Mouse (Mus musculus): ENCODE measurements around the gene Olfr45. TPM values are rescaled to one million over a fixed set of nuclear protein-coding genes. Genes with fewer than 3 reads are reported as not detected.
A peak's percentile ranks its signal among the peaks of the same experiment; 100 is the strongest.

The Olfr45 gene
- polyA plus RNA-seq, 1 experiment from 2014 or later, result not detected

DNA sequence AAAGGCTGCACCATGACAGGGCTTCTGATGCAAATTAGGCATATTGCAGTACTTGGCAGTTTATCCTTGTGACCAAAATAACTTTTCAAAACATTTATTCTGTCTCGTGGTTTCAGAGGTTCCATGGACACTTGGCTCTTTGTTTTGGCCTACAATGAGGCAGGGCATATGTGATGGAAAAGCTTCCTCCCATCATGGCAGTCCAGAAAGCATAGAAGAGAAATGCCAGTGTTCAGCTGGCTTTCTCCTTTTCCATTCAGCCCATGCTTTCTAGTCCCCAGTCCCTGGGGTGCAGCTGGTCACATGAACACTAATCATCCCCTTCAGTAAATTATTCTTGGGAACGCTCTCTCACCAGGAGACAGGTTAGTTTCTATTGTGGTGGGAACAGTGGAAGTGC, 24.6 kb downstream of the Olfr45 start:
- WGBS, result 69% methylated on average over 2 of the region's 2 CpGs
- Histone ChIP-seq H3K36me3 (ENCODE audit: insufficient read depth, low read length) (no peaks in the 10 kb centered on the region), H3K4me1 (replicated peaks; ENCODE audit: insufficient read depth, low read length) (no peaks in the 10 kb centered on the region), H3K27ac (no peak overlapping the region), H3K9ac (ENCODE audit: low read depth, low read length) (no peak overlapping the region), H3K4me2 (ENCODE audit: low read length) (no peak overlapping the region), H3K4me3 (replicated peaks; ENCODE audit: low read depth, low read length) (no peak overlapping the region), H3K9me3 (replicated peaks; ENCODE audit: low read length) (no peaks in the 10 kb centered on the region), H3K27me3 (ENCODE audit: insufficient read depth, low read length) (no peaks in the 10 kb centered on the region)
- DNase-seq (ENCODE audit: low spot score) (no peak), ATAC-seq (replicated peaks; ENCODE audit: low FRiP score, low read depth) (no peak)
- no peak for TF ChIP-seq CTCF (IDR thresholded peaks at IDR 0.05; ENCODE audit: low read depth)

DNA sequence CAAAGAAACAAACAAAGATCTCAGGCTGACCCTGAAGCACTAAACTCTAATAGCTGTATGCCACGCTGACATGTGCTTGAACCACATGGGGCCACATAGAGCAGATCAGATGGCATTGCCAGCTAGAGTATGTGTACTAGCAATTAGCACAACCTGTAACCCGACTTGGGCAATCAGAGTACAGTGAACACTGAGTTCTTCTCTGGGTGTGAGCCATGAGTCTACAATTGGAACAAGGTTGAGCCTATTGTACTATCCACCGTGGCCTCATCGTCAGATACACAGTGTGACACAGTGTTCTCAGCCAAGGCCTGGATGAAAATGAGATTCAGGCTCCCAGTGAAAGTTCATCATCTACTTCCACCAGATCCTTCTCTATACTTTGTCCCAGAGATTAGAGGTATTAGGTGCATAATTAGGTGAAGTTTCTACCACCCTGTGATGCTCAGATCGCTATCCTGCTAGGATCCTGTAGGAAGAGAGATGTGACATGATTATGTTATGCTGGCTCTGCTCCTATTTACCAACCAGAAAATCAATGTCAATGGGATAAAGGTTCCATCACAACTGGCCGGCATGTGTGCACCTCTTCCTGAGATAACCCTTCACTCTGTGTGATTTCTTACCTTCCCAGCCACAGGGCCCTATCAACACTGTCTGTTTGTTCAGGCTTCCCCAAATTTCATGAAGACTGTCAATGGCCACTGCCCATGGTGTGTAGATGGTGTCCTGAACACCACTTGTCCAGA, 26.0 kb downstream of the Olfr45 start:
- 80% methylated on average over 6 of the region's 6 CpGs for WGBS
- no peak for DNase-seq (ENCODE audit: low spot score)
- no peaks in the 10 kb centered on the region for H3K4me1 ChIP-seq (replicated peaks; ENCODE audit: insufficient read depth, low read length)
- ATAC-seq (replicated peaks; ENCODE audit: low FRiP score, low read depth), result no peak
- no peak overlapping the region for H3K27ac ChIP-seq
- H3K4me2 ChIP-seq (ENCODE audit: low read length), result no peak overlapping the region
- H3K36me3 ChIP-seq (ENCODE audit: insufficient read depth, low read length), result no peaks in the 10 kb centered on the region
- H3K9me3 ChIP-seq (replicated peaks; ENCODE audit: low read length), result no peaks in the 10 kb centered on the region
- no peak overlapping the region for H3K4me3 ChIP-seq (replicated peaks; ENCODE audit: low read depth, low read length)
- no peaks in the 10 kb centered on the region for H3K27me3 ChIP-seq (ENCODE audit: insufficient read depth, low read length)
- no peak overlapping the region for H3K9ac ChIP-seq (ENCODE audit: low read depth, low read length)
- TF ChIP-seq CTCF (IDR thresholded peaks at IDR 0.05; ENCODE audit: low read depth), result no peak

DNA sequence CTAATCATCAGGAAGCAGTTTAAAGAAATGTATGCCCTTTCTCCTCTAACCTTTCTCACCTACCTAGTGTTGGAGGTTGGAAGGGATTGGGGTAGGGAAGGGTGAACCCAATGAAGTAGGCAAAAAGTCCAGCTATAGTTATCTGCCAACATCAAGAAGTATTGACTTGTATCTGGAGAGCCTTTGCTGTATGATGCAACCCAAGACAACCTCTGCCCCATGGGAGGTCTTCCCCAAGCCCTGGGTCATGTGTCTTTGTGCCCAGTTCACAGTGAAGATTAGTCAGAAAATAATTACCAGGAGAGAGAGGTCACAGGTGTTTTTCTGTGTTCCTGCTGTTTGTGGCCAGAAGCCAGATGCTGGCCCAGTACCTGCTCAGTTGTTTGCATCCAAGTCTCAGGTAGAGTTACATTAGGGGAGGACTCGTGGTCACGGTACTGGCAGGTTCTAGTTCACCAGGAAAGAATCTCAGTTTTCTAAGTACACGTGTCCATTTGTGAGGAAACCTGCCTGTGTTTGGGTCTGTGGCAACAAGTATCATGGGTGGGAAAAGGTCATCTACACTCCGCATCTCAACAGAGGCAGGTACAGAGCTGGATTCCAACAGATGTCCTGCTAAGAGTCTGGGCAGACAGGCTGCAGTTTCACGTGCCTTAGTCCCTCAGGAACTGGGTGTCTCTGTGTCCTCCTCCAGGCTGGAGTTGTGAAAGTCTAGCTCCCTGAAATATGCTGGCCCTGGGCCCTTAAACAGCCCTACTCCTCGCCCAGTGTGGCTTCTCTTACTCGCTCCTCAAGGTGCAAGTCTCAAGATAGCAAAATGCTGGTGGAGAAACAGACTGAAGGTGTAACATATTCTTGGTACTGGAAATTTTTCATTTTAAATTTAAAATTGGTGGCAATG, 35.7 kb downstream of the Olfr45 start:
- Histone ChIP-seq H3K9me3 (replicated peaks; ENCODE audit: low read length) (no peaks in the 10 kb centered on the region), H3K27me3 (ENCODE audit: insufficient read depth, low read length) (no peaks in the 10 kb centered on the region), H3K4me1 (replicated peaks; ENCODE audit: insufficient read depth, low read length) (no peaks in the 10 kb centered on the region), H3K4me2 (ENCODE audit: low read length) (no peak overlapping the region), H3K4me3 (replicated peaks; ENCODE audit: low read depth, low read length) (no peak overlapping the region), H3K9ac (ENCODE audit: low read depth, low read length) (no peak overlapping the region), H3K27ac (no peak overlapping the region), H3K36me3 (ENCODE audit: insufficient read depth, low read length) (no peaks in the 10 kb centered on the region)
- ATAC-seq (replicated peaks; ENCODE audit: low FRiP score, low read depth) (no peak), DNase-seq (ENCODE audit: low spot score) (no peak)
- 77% methylated on average over 7 of the region's 7 CpGs for WGBS
- no peak for TF ChIP-seq CTCF (IDR thresholded peaks at IDR 0.05; ENCODE audit: low read depth)

DNA sequence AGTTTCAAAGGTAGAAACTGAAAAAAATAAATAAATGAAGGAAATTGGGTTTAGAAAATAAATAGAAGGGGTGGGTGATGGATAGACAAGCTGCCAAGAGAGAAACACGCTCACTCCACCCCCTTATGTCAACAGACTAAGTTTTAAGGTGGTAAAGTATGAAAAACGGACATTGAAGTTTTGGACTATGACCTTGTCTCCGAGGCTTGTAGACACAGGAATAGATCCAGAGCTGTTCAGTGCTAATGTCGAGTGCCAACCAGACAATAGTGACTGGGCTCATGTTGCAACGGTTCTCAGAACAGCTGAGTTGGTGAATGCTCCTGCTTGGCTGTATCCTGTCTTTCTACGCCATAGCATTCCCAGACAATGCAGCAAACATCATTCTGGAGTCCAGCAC, 39.3 kb downstream of the Olfr45 start:
- TF ChIP-seq CTCF (IDR thresholded peaks at IDR 0.05; ENCODE audit: low read depth), result no peak
- H3K9ac ChIP-seq (ENCODE audit: low read depth, low read length), result no peak overlapping the region
- no peak overlapping the region for H3K4me3 ChIP-seq (replicated peaks; ENCODE audit: low read depth, low read length)
- no peak for DNase-seq (ENCODE audit: low spot score)
- 75% methylated on average over 6 of the region's 6 CpGs for WGBS
- no peak for ATAC-seq (replicated peaks; ENCODE audit: low FRiP score, low read depth)
- no peaks in the 10 kb centered on the region for H3K9me3 ChIP-seq (replicated peaks; ENCODE audit: low read length)
- H3K36me3 ChIP-seq (ENCODE audit: insufficient read depth, low read length), result no peaks in the 10 kb centered on the region
- no peak overlapping the region for H3K27ac ChIP-seq
- H3K4me1 ChIP-seq (replicated peaks; ENCODE audit: insufficient read depth, low read length), result no peaks in the 10 kb centered on the region
- no peak overlapping the region for H3K4me2 ChIP-seq (ENCODE audit: low read length)
- H3K27me3 ChIP-seq (ENCODE audit: insufficient read depth, low read length), result no peaks in the 10 kb centered on the region

DNA sequence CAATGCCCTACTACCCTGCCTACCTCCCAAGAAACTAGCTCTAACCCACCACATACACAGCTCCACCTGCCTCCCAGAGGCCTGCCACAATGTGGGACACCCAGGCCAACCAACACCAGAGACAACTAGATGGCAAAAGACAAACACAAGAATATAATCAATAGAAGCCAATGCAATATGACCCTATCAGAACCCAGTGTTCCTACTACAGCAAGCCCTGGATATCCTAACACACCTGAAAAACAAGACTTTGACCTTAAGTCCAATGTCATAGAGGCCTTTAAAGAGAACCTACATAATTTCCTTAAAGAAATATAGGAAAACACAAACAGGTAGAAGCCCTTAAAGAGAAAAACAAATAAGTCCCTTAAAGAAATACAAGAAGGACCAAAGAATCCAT, 43.8 kb downstream of the Olfr45 start:
- Histone ChIP-seq H3K9ac (ENCODE audit: low read depth, low read length) (no peak overlapping the region), H3K27me3 (ENCODE audit: insufficient read depth, low read length) (no peaks in the 10 kb centered on the region), H3K4me2 (ENCODE audit: low read length) (no peak overlapping the region), H3K27ac (no peak overlapping the region), H3K4me3 (replicated peaks; ENCODE audit: low read depth, low read length) (no peak overlapping the region), H3K36me3 (ENCODE audit: insufficient read depth, low read length) (no peaks in the 10 kb centered on the region), H3K9me3 (replicated peaks; ENCODE audit: low read length) (no peaks in the 10 kb centered on the region; the same call in 1 of the 2 replicates), H3K4me1 (replicated peaks; ENCODE audit: insufficient read depth, low read length) (no peaks in the 10 kb centered on the region)
- ATAC-seq (replicated peaks; ENCODE audit: low FRiP score, low read depth), result no peak
- no peak for TF ChIP-seq CTCF (IDR thresholded peaks at IDR 0.05; ENCODE audit: low read depth)
- no peak for DNase-seq (ENCODE audit: low spot score)

DNA sequence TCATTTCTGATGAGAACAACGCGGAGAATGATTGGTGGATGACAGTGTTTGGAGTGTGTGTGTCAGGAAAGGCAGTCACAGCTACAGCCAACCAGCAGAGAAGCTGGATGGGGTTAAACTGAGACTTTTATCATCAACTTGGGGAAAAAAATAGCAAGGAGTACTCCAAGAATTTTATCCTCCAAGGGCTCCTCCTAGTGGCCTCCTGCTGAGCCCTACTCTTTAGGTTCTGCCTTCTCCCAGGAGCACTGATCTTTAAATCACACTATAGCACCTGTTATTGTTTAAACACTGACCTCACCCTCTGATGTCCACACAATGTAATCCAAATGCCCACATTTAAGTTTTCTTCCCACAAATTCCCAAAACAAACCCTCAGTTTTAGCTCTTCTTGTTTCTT, 51.4 kb downstream of the Olfr45 start:
- WGBS, result 75% methylated on average over 2 of the region's 2 CpGs
- Histone ChIP-seq H3K9me3 (replicated peaks; ENCODE audit: low read length) (no peaks in the 10 kb centered on the region), H3K4me3 (replicated peaks; ENCODE audit: low read depth, low read length) (no peak overlapping the region), H3K36me3 (ENCODE audit: insufficient read depth, low read length) (no peaks in the 10 kb centered on the region), H3K4me2 (ENCODE audit: low read length) (no peak overlapping the region), H3K4me1 (replicated peaks; ENCODE audit: insufficient read depth, low read length) (no peaks in the 10 kb centered on the region), H3K27ac (no peak overlapping the region), H3K27me3 (ENCODE audit: insufficient read depth, low read length) (no peaks in the 10 kb centered on the region), H3K9ac (ENCODE audit: low read depth, low read length) (no peak overlapping the region)
- peak; percentile 36; the same call in 1 of the 2 replicates for TF ChIP-seq CTCF (IDR thresholded peaks at IDR 0.05; ENCODE audit: low read depth)
- ATAC-seq (replicated peaks; ENCODE audit: low FRiP score, low read depth), result no peak
- peak; percentile 11 for DNase-seq (ENCODE audit: low spot score)

Other genes with a start within 250 kb of the Olfr45 start
- not detected in 2 replicates for gene Olfr533, start 218.6 kb upstream of the Olfr45 start, polyA plus RNA-seq (2015; fragmentation: Nextera tagmentation; extraction: Ambion mirVana)
- not detected in 2 replicates for gene Olfr535, start 197.7 kb upstream of the Olfr45 start, polyA plus RNA-seq (2015; fragmentation: Nextera tagmentation; extraction: Ambion mirVana)
- not detected in 2 replicates for gene Olfr536, start 174.6 kb upstream of the Olfr45 start, polyA plus RNA-seq (2015; fragmentation: Nextera tagmentation; extraction: Ambion mirVana)
- gene Olfr538, start 114.1 kb upstream of the Olfr45 start, polyA plus RNA-seq (2015; fragmentation: Nextera tagmentation; extraction: Ambion mirVana), result not detected in 2 replicates
- 0.01 TPM in 1 of 2 replicates, not detected in the other for gene Olfr46, start 80.7 kb upstream of the Olfr45 start, polyA plus RNA-seq (2015; fragmentation: Nextera tagmentation; extraction: Ambion mirVana)
- not detected in 2 replicates for gene Olfr61, start 53.0 kb upstream of the Olfr45 start, polyA plus RNA-seq (2015; fragmentation: Nextera tagmentation; extraction: Ambion mirVana)
- not detected in 2 replicates for gene Olfr53, start 35.5 kb upstream of the Olfr45 start, polyA plus RNA-seq (2015; fragmentation: Nextera tagmentation; extraction: Ambion mirVana)
- gene Olfr539, start 22.0 kb upstream of the Olfr45 start, polyA plus RNA-seq (2015; fragmentation: Nextera tagmentation; extraction: Ambion mirVana), result not detected in 2 replicates
- not detected in 2 replicates for gene Olfr541, start 15.3 kb downstream of the Olfr45 start, polyA plus RNA-seq (2015; fragmentation: Nextera tagmentation; extraction: Ambion mirVana)
- gene Cyp2e1, start 81.8 kb downstream of the Olfr45 start, polyA plus RNA-seq (2015; fragmentation: Nextera tagmentation; extraction: Ambion mirVana), result 4.4 and 6.2 TPM in 2 replicates
- not detected in 2 replicates for gene Syce1, start 105.9 kb downstream of the Olfr45 start, polyA plus RNA-seq (2015; fragmentation: Nextera tagmentation; extraction: Ambion mirVana)
- 1.2 and 1.3 TPM in 2 replicates for gene Zfp941, start 140.2 kb downstream of the Olfr45 start, polyA plus RNA-seq (2015; fragmentation: Nextera tagmentation; extraction: Ambion mirVana)
- gene Urah, start 153.1 kb downstream of the Olfr45 start, polyA plus RNA-seq (2015; fragmentation: Nextera tagmentation; extraction: Ambion mirVana), result 0.61 and 1.1 TPM in 2 replicates
- gene Scgb1c1, start 163.6 kb downstream of the Olfr45 start, polyA plus RNA-seq (2015; fragmentation: Nextera tagmentation; extraction: Ambion mirVana), result not detected in 2 replicates
- gene Odf3, start 165.9 kb downstream of the Olfr45 start, polyA plus RNA-seq (2015; fragmentation: Nextera tagmentation; extraction: Ambion mirVana), result not detected in 2 replicates
- 0.18 TPM in 1 of 2 replicates, not detected in the other for gene Gm45785, start 174.4 kb downstream of the Olfr45 start, polyA plus RNA-seq (2015; fragmentation: Nextera tagmentation; extraction: Ambion mirVana)
- 45.0 and 53.1 TPM in 2 replicates for gene Ric8a, start 175.0 kb downstream of the Olfr45 start, polyA plus RNA-seq (2015; fragmentation: Nextera tagmentation; extraction: Ambion mirVana)
- 48.0 and 53.9 TPM in 2 replicates for gene Bet1l, start 175.6 kb downstream of the Olfr45 start, polyA plus RNA-seq (2015; fragmentation: Nextera tagmentation; extraction: Ambion mirVana)
- gene Psmd13, start 200.0 kb downstream of the Olfr45 start, polyA plus RNA-seq (2015; fragmentation: Nextera tagmentation; extraction: Ambion mirVana), result 198 and 219 TPM in 2 replicates
- 47.2 and 48.6 TPM in 2 replicates for gene Sirt3, start 200.4 kb downstream of the Olfr45 start, polyA plus RNA-seq (2015; fragmentation: Nextera tagmentation; extraction: Ambion mirVana)
- gene Cox8b, start 218.5 kb downstream of the Olfr45 start, polyA plus RNA-seq (2015; fragmentation: Nextera tagmentation; extraction: Ambion mirVana), result 0.39 and 0.47 TPM in 2 replicates
- 2.1 and 2.6 TPM in 2 replicates for gene Nlrp6, start 239.0 kb downstream of the Olfr45 start, polyA plus RNA-seq (2015; fragmentation: Nextera tagmentation; extraction: Ambion mirVana)